Mouse (Mus musculus) layer of hippocampus, postnatal 25 days (tissue): ENCODE measurements around the gene Cpne5. TPM values are rescaled to one million over a fixed set of nuclear protein-coding genes. Genes with fewer than 3 reads are reported as not detected.

Source experiments
- total RNA-seq, 2 experiments: library from RNA; stranded (reverse); gene quantifications; 2 replicates each; pipeline ENCODE4 v1.2.3; 2021

Cpne5 gene
- total RNA-seq, 2 experiments from 2014 or later = 37.7 to 41.8 TPM

Other genes starting within 250 kb of the Cpne5 start
- gene Stk38, start 230.2 kb downstream of the Cpne5 start, total RNA-seq = 10 to 100 TPM; 36.7 to 59.1 TPM
- 100 to 1,000 TPM; 125 to 140 TPM for gene Srsf3, start 205.5 kb downstream of the Cpne5 start, total RNA-seq
- 10 to 100 TPM in 1 of 2 experiments, 1 to 10 TPM in 1; 7.1 to 13.9 TPM for gene Cdkn1a, start 147.2 kb downstream of the Cpne5 start, total RNA-seq
- gene Rab44, start 124.0 kb downstream of the Cpne5 start, total RNA-seq = under 1 TPM in 1 of 2 experiments, not detected in 1; 0.07 TPM
- 10 to 100 TPM; 17.7 to 19.6 TPM for gene Ppil1, start 26.0 kb upstream of the Cpne5 start, total RNA-seq
- 10 to 100 TPM; 96.8 to 96.9 TPM for gene BC004004, start 30.6 kb upstream of the Cpne5 start, total RNA-seq
- 1 to 10 TPM in 1 of 2 experiments, under 1 TPM in 1; 0.98 to 1.5 TPM for gene Pi16, start 79.5 kb upstream of the Cpne5 start, total RNA-seq
- 100 to 1,000 TPM; 556 to 630 TPM for gene Mtch1, start 109.8 kb upstream of the Cpne5 start, total RNA-seq
- gene Fgd2, start 122.7 kb upstream of the Cpne5 start, total RNA-seq = 1 to 10 TPM; 5.6 to 8.2 TPM